In the genomic region with DNA sequence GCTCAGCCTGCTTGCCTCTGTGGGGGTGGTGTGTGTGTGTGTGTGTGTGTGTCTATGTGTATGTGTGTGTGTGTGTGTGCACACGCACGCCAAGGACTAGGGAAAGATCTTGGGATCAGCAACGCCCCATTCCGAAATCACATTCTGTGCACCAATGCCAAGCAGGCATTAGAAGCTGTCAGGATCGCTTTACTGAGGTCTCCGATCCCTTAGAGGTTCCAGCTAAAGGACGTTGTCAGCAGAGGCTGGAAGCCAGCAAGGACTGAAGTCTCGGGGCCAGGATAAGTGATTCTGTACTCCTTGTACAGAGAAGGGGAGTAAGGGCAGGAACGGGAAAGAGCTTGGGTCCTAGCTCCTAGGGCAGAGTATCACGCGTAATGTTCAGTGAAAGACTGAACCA, we compare ENCODE assay signal across 18 mouse cellular contexts. TPM values are rescaled to one million over a fixed set of nuclear protein-coding genes. Genes with fewer than 3 reads are reported as not detected.
DNase-seq lines count a peak whose midpoint lies in the region; ATAC-seq lines count a peak whose summit lies in the region.
"Had no signal": no experiment of that assay in that cellular context is flagged by ENCODE, and none has a peak within 500 bp of the region (broad histone marks: within the 10 kb centered on the region; RNA-seq: fewer than 3 reads in every experiment).

No protein-coding gene starts in this region.

- H3K27me3 ChIP-seq in kidney, embryonic 16.5 days (ENCODE audit: insufficient read depth, low read length), result no peaks in the 10 kb centered on the region
- no peaks in the 10 kb centered on the region for H3K27me3 ChIP-seq in stomach, embryonic 16.5 days (ENCODE audit: control insufficient read depth, insufficient read depth, low read length)

- no peak overlapping the region for H3K9ac ChIP-seq in kidney, embryonic 16.5 days (replicated peaks; ENCODE audit: low read length)
- no peak overlapping the region for H3K9ac ChIP-seq in stomach, embryonic 16.5 days (ENCODE audit: low read length)
- H3K9ac ChIP-seq: hindbrain, embryonic 14.5 days had no signal

- H3K36me3 ChIP-seq in kidney, embryonic 16.5 days (ENCODE audit: insufficient read depth, low read length), result peaks cover 35% of the 10 kb centered on the region
- peaks cover 8% of the 10 kb centered on the region for H3K36me3 ChIP-seq in stomach, embryonic 16.5 days (ENCODE audit: control insufficient read depth, insufficient read depth, low read length)

- intact Hi-C loops in left cerebral cortex, postnatal 25 days (cut with DNase I), result no loop called here

- H3K9me3 ChIP-seq in kidney, embryonic 16.5 days (ENCODE audit: low read length), result no peaks in the 10 kb centered on the region
- no peaks in the 10 kb centered on the region for H3K9me3 ChIP-seq in stomach, embryonic 16.5 days (replicated peaks; ENCODE audit: control insufficient read depth, low read length)
- H3K9me3 ChIP-seq: forebrain, embryonic 10.5 days; hindbrain, embryonic 10.5 days had no signal

- no peak for ATAC-seq in kidney, embryonic 16.5 days (ENCODE audit: low FRiP score, low TSS enrichment)
- ATAC-seq in stomach, embryonic 16.5 days (ENCODE audit: insufficient read depth, low FRiP score), result no peak
- ATAC-seq: forebrain, embryonic 14.5 days; intestine, embryonic 16.5 days had no signal

- no peak overlapping the region for H3K4me2 ChIP-seq in kidney, embryonic 16.5 days (replicated peaks; ENCODE audit: low read depth, low read length)
- no peak overlapping the region for H3K4me2 ChIP-seq in stomach, embryonic 16.5 days (ENCODE audit: low read depth, low read length)
- H3K4me2 ChIP-seq: heart, embryonic 11.5 days; hindbrain, embryonic 14.5 days had no signal

- H3K4me3 ChIP-seq in kidney, embryonic 16.5 days (ENCODE audit: low read length), result no peak overlapping the region
- H3K4me3 ChIP-seq in stomach, embryonic 16.5 days (replicated peaks; ENCODE audit: low read length), result no peak overlapping the region
- H3K4me3 ChIP-seq: erythroblast, embryonic 14.5 days; forebrain, embryonic 10.5 days; heart, adult 2 months; hindbrain, embryonic 10.5 days had no signal

- peak overlapping the region; percentile 41; the same call in 1 of the 2 replicates for H3K27ac ChIP-seq in kidney, embryonic 16.5 days (ENCODE audit: low read length)
- 0 out of 2 replicates have a peak overlapping the region, but pooled peaks have one; percentile 26 for H3K27ac ChIP-seq in stomach, embryonic 16.5 days (ENCODE audit: low read length)
- H3K27ac ChIP-seq: forebrain, embryonic 10.5 days; heart, adult 2 months; hindbrain, embryonic 10.5 days; hindbrain, embryonic 14.5 days had no signal

- peaks cover 29% of the 10 kb centered on the region for H3K4me1 ChIP-seq in kidney, embryonic 16.5 days (ENCODE audit: insufficient read depth, low read length)
- peaks cover 21% of the 10 kb centered on the region for H3K4me1 ChIP-seq in stomach, embryonic 16.5 days (ENCODE audit: control insufficient read depth, insufficient read depth, low read length)

- no peak for DNase-seq in kidney, postnatal 14 days
- DNase-seq in gastrocnemius, adult 8-10 months (ENCODE audit: low spot score in 2 of 2), result peak; percentile 42 to 55
- DNase-seq in thymus, postnatal 25 days, result no peak
- DNase-seq in left cerebral cortex, postnatal 25 days (ENCODE audit: low spot score in 2 of 2), result no peak
- DNase-seq: adrenal gland, adult 8-10 months; adrenal gland, postnatal 36 days; cerebellum, adult 2 months; cerebellum, postnatal 10 days; heart, adult 2 months had no signal

- 86% methylated on average over 11 of the region's 11 CpGs for WGBS in kidney, embryonic 16.5 days
- 80% methylated on average over 11 of the region's 11 CpGs for WGBS in stomach, embryonic 16.5 days

RNA-seq across cellular contexts. Expression of gene Ccni, which starts 51.9 kb away (rescaled TPM):
- 97.3 and 113 TPM in 2 replicates for polyA plus RNA-seq in kidney, embryonic 16.5 days (2015; fragmentation: Nextera tagmentation; extraction: Ambion mirVana)
- total RNA-seq in gastrocnemius, adult 8-10 months (2022), result 10 to 100 TPM; 58.7 to 80.0 (median 65.4) TPM
- polyA plus RNA-seq in stomach, embryonic 16.5 days (2015; fragmentation: Nextera tagmentation; extraction: Ambion mirVana), result 56.9 and 63.8 TPM in 2 replicates
- 100 to 1,000 TPM; 286 to 294 TPM for total RNA-seq in left cerebral cortex, postnatal 25 days (2021)

RNA-seq across cellular contexts. Expression of gene 2010109A12Rik, which starts 51.9 kb away (rescaled TPM):
- polyA plus RNA-seq in kidney, embryonic 16.5 days (2015; fragmentation: Nextera tagmentation; extraction: Ambion mirVana), result 0.95 and 2.9 TPM in 2 replicates
- total RNA-seq in gastrocnemius, adult 8-10 months (2022), result not detected
- polyA plus RNA-seq in stomach, embryonic 16.5 days (2015; fragmentation: Nextera tagmentation; extraction: Ambion mirVana), result 1.2 and 1.6 TPM in 2 replicates
- under 1 TPM in 1 of 2 experiments, not detected in 1; 0.66 TPM for total RNA-seq in left cerebral cortex, postnatal 25 days (2021)
- polyA plus RNA-seq: erythroblast, embryonic 14.5 days; heart, adult 2 months had no signal

Comparison
In these comparisons a context has a peak if more than half of its experiments do, and no peak if none do; other contexts are left out.
1. DNase-seq: peak in gastrocnemius, adult 8-10 months (2 of 2); none in kidney, postnatal 14 days (single experiment), thymus, postnatal 25 days (single experiment) and left cerebral cortex, postnatal 25 days (0 of 2).